Mouse (Mus musculus) G1E (cell line): ENCODE results near the gene Tssc4. TPM values are rescaled to one million over a fixed set of nuclear protein-coding genes. Genes with fewer than 3 reads are reported as not detected.
A peak's percentile ranks its signal among the peaks of the same experiment; 100 is the strongest.

Experiments
- ATAC-seq: 2 replicates; pipeline ENCODE4 v1.8.0; 2016; ENCODE audit warnings: mild to moderate bottlenecking; ENCODE audit not compliant: insufficient number of reproducible peaks, poor library complexity, low FRiP score, severe bottlenecking; ENCODE audit errors: extremely low read depth
- DNase-seq: peaks from one replicate; pipeline ENCODE4 v3.0.0; 2012; ENCODE audit warnings: low spot score
- H3K27me3 ChIP-seq: 2 replicates; pipeline ENCODE4 v1.6.1; 2012; ENCODE audit warnings: mild to moderate bottlenecking, low read length, inconsistent platforms; ENCODE audit not compliant: insufficient read depth
- H3K36me3 ChIP-seq: replicated peaks from 2 replicates; pipeline ENCODE3; 2012; ENCODE audit warnings: mild to moderate bottlenecking, inconsistent platforms
- H3K4me1 ChIP-seq: 2 replicates; pipeline ENCODE4 v1.6.1; 2012; ENCODE audit warnings: low read depth, low read length, inconsistent platforms, mixed read lengths; ENCODE audit not compliant: insufficient read depth
- H3K4me3 ChIP-seq: 2 replicates; pipeline ENCODE4 v1.5.1; 2012; ENCODE audit warnings: low read depth, mild to moderate bottlenecking, inconsistent platforms, low read length, moderate library complexity, mixed read lengths
- H3K9me3 ChIP-seq: replicated peaks from 2 replicates; pipeline ENCODE4 v1.6.1; 2012; ENCODE audit warnings: inconsistent platforms
- CTCF ChIP-seq: IDR thresholded peaks from 2 replicates; pipeline ENCODE4 v1.5.1; 2012; ENCODE audit warnings: low read depth, low read length, inconsistent platforms, mixed read lengths
- GATA1 ChIP-seq: IDR thresholded peaks from 2 replicates; pipeline ENCODE4 v1.6.1; 2012; ENCODE audit warnings: borderline replicate concordance, low read length, inconsistent platforms, mixed read lengths
- GATA2 ChIP-seq: IDR thresholded peaks from 2 replicates; pipeline ENCODE4 v1.6.1; 2012; ENCODE audit warnings: low read depth, low read length, inconsistent platforms, borderline replicate concordance
- POLR2AphosphoS5 ChIP-seq: IDR thresholded peaks from 2 replicates; pipeline ENCODE4 v1.6.1; 2012; ENCODE audit warnings: low read depth, low read length, inconsistent platforms; ENCODE audit not compliant: insufficient replicate concordance
- TAL1 ChIP-seq: conservative IDR thresholded peaks from 2 replicates; pipeline ENCODE4 v1.6.1; 2012; ENCODE audit warnings: low read depth, low read length, inconsistent platforms, mixed read lengths
- polyA plus RNA-seq: library from polyadenylated mRNA; stranded (reverse); fragments of >175 nt; gene quantifications from 2 replicates; pipeline ENCODE4 v1.2.3, GENCODE M21; 2012
- total RNA-seq, 2 experiments: library from RNA; stranded (forward) in 1 of 2; stranded (reverse) in 1 of 2; fragments of 200-1000 nt in 1 of 2; fragments of >200 nt in 1 of 2; fragmentation: Nextera tagmentation in 1 of 2; gene quantifications; 2 replicates each; pipeline ENCODE4 v1.2.3; 2014 to 2017

The Tssc4 gene
- total and polyA plus RNA-seq, 3 experiments: 18.8 to 207 (median 25.0) TPM

- peaks cover 57% of the 10 kb centered on the region for H3K36me3 ChIP-seq
- peaks cover 2% of the 10 kb centered on the region; the same call in 1 of the 2 replicates for H3K9me3 ChIP-seq
- no peak for TF ChIP-seq GATA2
- TF ChIP-seq GATA1: no peak
- no peak for TF ChIP-seq POLR2AphosphoS5
- TF ChIP-seq CTCF: no peak
- no peak for TF ChIP-seq TAL1
- no peak for DNase-seq
- H3K4me1 ChIP-seq: peaks cover 87% of the 10 kb centered on the region
- H3K4me3 ChIP-seq: peak overlapping the region; percentile 50; the same call in 1 of the 2 replicates
- ATAC-seq: no peak
- H3K27me3 ChIP-seq: peaks cover 6% of the 10 kb centered on the region; the same call in 1 of the 2 replicates
Measured at GRCm38 (mm10) chr7:143055499-143056186, 13.4 kb upstream of the Tssc4 start.

- Histone ChIP-seq H3K9me3 (peaks cover 2% of the 10 kb centered on the region; the same call in 1 of the 2 replicates), H3K4me1 (peaks cover 97% of the 10 kb centered on the region), H3K27me3 (peaks cover 11% of the 10 kb centered on the region), H3K36me3 (peaks cover 71% of the 10 kb centered on the region), H3K4me3 (peak overlapping the region; percentile 41; the same call in 1 of the 2 replicates)
- TF ChIP-seq POLR2AphosphoS5 (no peak), GATA1 (no peak), CTCF (no peak), GATA2 (no peak), TAL1 (no peak)
- no peak for ATAC-seq
- DNase-seq: no peak
Measured at GRCm38 (mm10) chr7:143057023-143057422, 12.0 kb upstream of the Tssc4 start.

GRCm38 (mm10) chr7:143057667-143058220 is 11.3 kb upstream of the Tssc4 start:
- Histone ChIP-seq H3K27me3 (peaks cover 11% of the 10 kb centered on the region), H3K9me3 (peaks cover 2% of the 10 kb centered on the region; the same call in 1 of the 2 replicates), H3K36me3 (peaks cover 78% of the 10 kb centered on the region), H3K4me1 (peaks cover 97% of the 10 kb centered on the region), H3K4me3 (peak overlapping the region; percentile 44; the same call in 1 of the 2 replicates)
- peak; percentile 16; the same call in 1 of the 2 replicates for ATAC-seq
- TF ChIP-seq TAL1 (0 out of 2 replicates have a peak, but pooled peaks have one; percentile 11), GATA2 (no peak)
- DNase-seq: no peak

- Histone ChIP-seq H3K4me1 (peaks cover 97% of the 10 kb centered on the region), H3K36me3 (peaks cover 83% of the 10 kb centered on the region)
Measured at GRCm38 (mm10) chr7:143058221-143058697, 10.8 kb upstream of the Tssc4 start.

GRCm38 (mm10) chr7:143059202-143059870 is 9.7 kb upstream of the Tssc4 start:
- DNase-seq: no peak
- peaks cover 89% of the 10 kb centered on the region for H3K36me3 ChIP-seq
- H3K9me3 ChIP-seq: no peaks in the 10 kb centered on the region
- H3K27me3 ChIP-seq: peaks cover 14% of the 10 kb centered on the region
- no peak for ATAC-seq
- H3K4me3 ChIP-seq: no peak overlapping the region
- peaks cover 90% of the 10 kb centered on the region for H3K4me1 ChIP-seq
- TF ChIP-seq GATA2 (no peak), GATA1 (no peak), TAL1 (no peak), CTCF (no peak), POLR2AphosphoS5 (no peak)

More at GRCm38 (mm10) chr7:143058221-143058697, 10.8 kb upstream of the Tssc4 start:
- Histone ChIP-seq H3K9me3 (no peaks in the 10 kb centered on the region), H3K4me3 (peak overlapping the region; percentile 44; the same call in 1 of the 2 replicates), H3K27me3 (peaks cover 11% of the 10 kb centered on the region)
- no peak for DNase-seq
- TF ChIP-seq TAL1: no peak; the same call in 1 of the 2 replicates
- TF ChIP-seq CTCF: no peak
- no peak for TF ChIP-seq GATA1
- TF ChIP-seq GATA2: no peak
- TF ChIP-seq POLR2AphosphoS5: no peak
- ATAC-seq: no peak

- H3K27me3 ChIP-seq: peaks cover 12% of the 10 kb centered on the region
Measured at GRCm38 (mm10) chr7:143062704-143063103, 6.3 kb upstream of the Tssc4 start.

More at GRCm38 (mm10) chr7:143062704-143063103, 6.3 kb upstream of the Tssc4 start:
- ATAC-seq: no peak
- H3K36me3 ChIP-seq: peaks cover 98% of the 10 kb centered on the region
- no peaks in the 10 kb centered on the region for H3K9me3 ChIP-seq
- H3K4me1 ChIP-seq: peaks cover 86% of the 10 kb centered on the region
- no peak for DNase-seq
- no peak for TF ChIP-seq POLR2AphosphoS5
- TF ChIP-seq GATA1: no peak
- TF ChIP-seq TAL1: no peak
- no peak for TF ChIP-seq CTCF
- TF ChIP-seq GATA2: no peak
- H3K4me3 ChIP-seq: no peak overlapping the region
